Mouse (Mus musculus) bone marrow, adult 2 months (tissue): ENCODE data around the gene Jmjd1c.

ENCODE experiments used
- CTCF ChIP-seq: fragments of 200-500 bp; IDR thresholded peaks from 2 replicates; pipeline ENCODE4 v1.5.1; 2011; ENCODE audit warnings: low read length, control low read depth; ENCODE audit not compliant: control insufficient read depth, insufficient read depth
- POLR2A ChIP-seq: fragments of 200-500 bp; IDR thresholded peaks from 2 replicates; pipeline ENCODE4 v1.6.1; 2011; ENCODE audit warnings: low read depth, mild to moderate bottlenecking, control low read depth, low read length, borderline replicate concordance; ENCODE audit not compliant: control insufficient read depth

DNA sequence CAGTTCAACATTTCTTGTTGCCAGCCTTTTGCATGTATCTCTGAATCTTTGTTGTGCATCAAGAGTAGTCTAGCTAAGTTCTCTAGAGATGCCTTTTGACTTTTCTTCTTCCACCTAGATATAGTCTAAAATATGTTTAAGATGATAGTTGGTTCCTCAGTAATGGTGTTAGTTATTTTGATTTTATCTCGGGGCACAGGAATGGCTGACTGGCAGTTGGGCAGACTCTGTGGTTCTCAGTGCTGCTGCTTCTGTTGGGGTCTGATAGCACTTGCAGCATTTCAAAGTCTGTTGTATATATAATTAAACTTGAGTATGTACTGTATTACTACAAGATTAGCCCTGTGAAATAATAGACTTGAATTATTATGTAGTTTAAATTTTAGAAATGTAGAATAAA is 87.2 kb downstream of the Jmjd1c start:
- no peak for TF ChIP-seq CTCF
- TF ChIP-seq POLR2A: no peak
